Mouse (Mus musculus): Measurements from ENCODE around the gene Adar. TPM values are rescaled to one million over a fixed set of nuclear protein-coding genes. Genes with fewer than 3 reads are reported as not detected.

The Adar gene
- total RNA-seq, 2 experiments from 2014 or later: 102 to 106 TPM

GRCm38 (mm10) chr3:89730350-89731331, 15.8 kb downstream of the Adar start:
- peak; percentile 51 for DNase-seq
- intact Hi-C loops (cut with DNase I): no loop called here

- no peak for DNase-seq
- intact Hi-C loops (cut with DNase I): no loop called here
Observed at GRCm38 (mm10) chr3:89732091-89732490, 17.3 kb downstream of the Adar start.

DNA sequence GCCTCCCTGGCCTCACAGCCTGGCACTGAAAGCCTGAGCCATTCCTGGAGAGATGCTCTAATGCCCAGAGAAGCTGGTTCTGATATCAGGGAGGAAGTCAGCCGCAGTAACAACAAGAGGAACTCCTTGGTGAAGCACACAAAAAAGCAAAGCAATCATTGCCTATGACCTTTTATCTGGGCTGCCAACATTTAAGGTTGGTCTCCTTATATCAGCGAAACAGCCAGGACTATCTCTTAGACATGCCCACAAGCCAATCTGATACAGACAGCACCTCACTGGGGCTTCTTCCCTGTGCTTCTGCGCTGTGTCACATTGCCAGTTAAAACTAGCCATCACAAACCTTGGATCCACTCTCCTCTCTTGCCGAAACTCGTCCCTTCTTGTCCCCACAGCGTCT, 23.7 kb downstream of the Adar start:
- no peak for DNase-seq
- intact Hi-C loops (cut with DNase I): no loop called here

GRCm38 (mm10) chr3:89752307-89752706, 37.5 kb downstream of the Adar start:
- DNase-seq: no peak
- intact Hi-C loops (cut with DNase I): no loop called here

DNA sequence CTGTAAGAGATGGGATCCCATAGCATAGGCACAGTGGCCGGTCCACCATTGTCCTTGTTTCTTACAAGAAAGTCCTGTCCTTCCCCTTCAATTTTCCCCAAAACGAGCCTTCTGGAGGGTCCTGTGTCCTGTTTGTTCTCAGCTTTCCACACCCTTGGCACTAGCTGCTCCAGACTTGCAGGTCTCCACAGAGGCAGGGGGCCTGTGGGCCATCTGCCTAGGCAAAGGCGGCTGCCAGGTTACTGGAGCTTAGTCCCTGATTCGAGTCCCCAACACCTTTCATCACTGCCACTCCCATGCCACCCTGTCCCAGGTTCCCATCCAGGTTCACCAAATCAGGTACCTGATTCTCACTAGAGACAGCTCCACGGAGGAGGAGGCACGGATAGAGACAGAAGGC, 40.5 kb downstream of the Adar start:
- intact Hi-C loops (cut with DNase I): no loop called here
- no peak for DNase-seq

DNA sequence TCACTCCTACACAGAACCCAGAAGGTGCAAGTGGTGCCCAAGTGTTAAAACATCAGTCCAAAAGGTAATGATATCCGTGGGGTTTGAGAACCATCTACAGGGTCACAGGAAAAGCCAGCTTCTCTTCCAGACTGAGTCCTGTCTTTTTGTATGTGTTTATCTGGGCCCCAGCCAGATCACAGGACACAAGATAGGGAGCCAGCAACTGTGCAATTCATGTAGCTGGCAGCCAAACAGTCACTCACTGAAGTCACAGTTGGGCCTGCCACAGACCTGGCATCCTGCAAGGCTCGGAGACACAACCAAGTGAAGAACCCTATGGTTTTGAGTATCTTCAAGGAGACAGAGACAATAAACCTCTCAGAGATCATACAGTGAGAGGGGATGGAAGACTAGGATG, 43.0 kb downstream of the Adar start:
- DNase-seq: no peak
- intact Hi-C loops (cut with DNase I): no loop called here

- DNase-seq: peak; percentile 32
- intact Hi-C loops (cut with DNase I): no loop called here
Observed at GRCm38 (mm10) chr3:89759786-89760185, 45.0 kb downstream of the Adar start.

DNA sequence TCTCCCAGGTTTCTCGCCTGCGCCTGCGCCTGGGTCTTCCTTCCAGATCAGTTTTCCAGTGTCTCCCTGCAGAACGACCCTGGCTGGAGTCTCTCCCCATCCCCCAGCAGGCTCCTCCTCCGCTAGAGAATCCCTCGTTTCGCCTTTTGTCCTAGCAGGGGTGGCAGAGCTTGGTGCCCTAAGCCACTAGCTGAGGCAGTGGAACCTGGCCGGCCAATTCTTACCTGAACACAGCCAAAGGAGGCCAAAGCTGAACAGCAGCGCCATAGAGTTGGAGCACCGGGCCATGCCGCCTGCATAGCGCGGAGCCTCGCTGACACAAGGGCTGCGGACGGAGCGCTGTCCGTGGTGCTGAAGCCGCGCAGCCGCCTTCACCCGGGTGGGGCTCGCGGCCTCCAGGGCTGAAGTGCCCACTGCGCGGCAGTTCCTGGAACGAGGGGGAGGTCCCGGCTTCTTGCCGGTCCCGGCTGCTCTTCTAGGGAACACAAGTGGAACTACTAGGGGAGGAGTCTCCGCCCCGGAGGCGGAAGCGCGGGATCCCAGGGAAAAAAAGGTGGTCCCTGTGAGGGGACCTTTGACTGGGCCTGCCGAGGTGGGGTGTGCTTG, 49.4 kb downstream of the Adar start, which contains the start of gene Chrnb2:
TSS of gene Chrnb2 (minus strand) at position 514 of the 606 bp plus-strand sequence.
- peak; percentile 74 for DNase-seq
- intact Hi-C loops (cut with DNase I): no loop called here

- intact Hi-C loops (cut with DNase I): no loop called here
- DNase-seq: no peak
Observed at GRCm38 (mm10) chr3:89769584-89769983, 54.8 kb downstream of the Adar start.

- intact Hi-C loops (cut with DNase I): no loop called here
- no peak for DNase-seq
Observed at GRCm38 (mm10) chr3:89770425-89771002, 55.7 kb downstream of the Adar start.

DNA sequence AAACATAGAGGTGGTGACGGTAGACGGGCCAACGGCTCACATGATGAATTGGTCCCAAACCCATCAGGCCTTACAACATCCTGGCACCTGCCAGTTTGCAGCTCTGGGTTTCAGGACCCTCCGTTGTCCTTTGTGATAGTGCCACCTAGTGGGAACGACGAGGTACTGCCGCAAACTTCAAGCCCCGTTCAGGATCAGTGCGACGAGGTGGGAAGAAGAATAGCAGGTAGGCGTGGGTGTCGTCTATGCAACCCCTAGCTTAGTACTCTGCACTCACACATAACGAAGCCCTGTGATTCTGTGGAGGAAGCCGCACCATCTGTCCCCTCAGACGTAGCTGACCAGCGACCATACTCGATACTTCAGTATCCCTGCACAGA, 57.8 kb downstream of the Adar start:
- DNase-seq: peak; percentile 79
- intact Hi-C loops (cut with DNase I): no loop called here

GRCm38 (mm10) chr3:89772968-89773709, 58.3 kb downstream of the Adar start, which contains the start of gene Ube2q1:
Gene Ube2q1 (plus strand): TSS chr3:89773616.
- intact Hi-C loops (cut with DNase I): no loop called here
- peak; percentile 99 for DNase-seq

GRCm38 (mm10) chr3:89773740-89774211, 59.0 kb downstream of the Adar start:
- intact Hi-C loops (cut with DNase I): no loop called here
- peak; percentile 46 for DNase-seq

- DNase-seq: no peak
- intact Hi-C loops (cut with DNase I): no loop called here
Observed at GRCm38 (mm10) chr3:89774236-89774960, 59.6 kb downstream of the Adar start.

DNA sequence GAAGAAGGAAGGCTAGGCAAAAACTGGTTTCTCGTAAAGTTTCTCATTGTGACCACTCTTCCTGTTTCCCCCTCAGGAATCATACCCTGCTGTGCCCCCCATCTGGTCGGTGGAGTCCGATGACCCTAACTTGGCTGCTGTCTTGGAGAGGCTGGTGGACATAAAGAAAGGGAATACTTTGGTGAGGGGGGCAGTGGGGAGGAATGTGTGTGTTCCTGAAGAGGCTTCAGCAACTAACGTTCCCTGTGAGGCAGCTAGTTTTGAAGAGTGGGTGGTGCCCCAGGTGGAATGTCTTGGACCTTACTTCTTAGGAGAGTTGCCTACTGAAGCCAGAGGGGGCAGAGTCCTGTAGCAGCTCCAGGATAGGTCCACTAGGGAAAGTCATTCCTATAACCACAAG, 61.2 kb downstream of the Adar start:
- no peak for DNase-seq
- intact Hi-C loops (cut with DNase I): no loop called here

- intact Hi-C loops (cut with DNase I): no loop called here
- DNase-seq: no peak
Observed at GRCm38 (mm10) chr3:89780102-89780501, 65.3 kb downstream of the Adar start.

DNA sequence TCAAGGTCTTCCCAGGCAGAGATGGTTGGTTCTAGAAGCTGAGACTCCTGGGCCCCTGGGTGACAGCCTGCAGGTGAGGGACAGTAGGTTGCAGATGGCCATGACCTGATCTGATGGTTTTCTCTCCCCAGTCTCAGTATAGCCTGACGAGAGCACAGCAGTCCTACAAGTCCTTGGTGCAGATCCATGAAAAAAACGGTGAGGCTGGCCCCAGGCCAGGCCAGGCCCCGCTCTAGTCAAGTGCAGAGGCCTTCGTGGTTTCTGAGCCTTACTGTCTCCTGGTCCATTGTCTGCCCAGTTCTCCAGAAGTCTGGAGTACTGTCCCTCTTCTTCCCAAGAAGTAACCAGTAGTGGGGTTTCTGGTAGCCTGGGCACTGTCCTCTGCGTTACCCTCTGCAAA, 66.8 kb downstream of the Adar start:
- DNase-seq: no peak
- intact Hi-C loops (cut with DNase I): no loop called here

DNA sequence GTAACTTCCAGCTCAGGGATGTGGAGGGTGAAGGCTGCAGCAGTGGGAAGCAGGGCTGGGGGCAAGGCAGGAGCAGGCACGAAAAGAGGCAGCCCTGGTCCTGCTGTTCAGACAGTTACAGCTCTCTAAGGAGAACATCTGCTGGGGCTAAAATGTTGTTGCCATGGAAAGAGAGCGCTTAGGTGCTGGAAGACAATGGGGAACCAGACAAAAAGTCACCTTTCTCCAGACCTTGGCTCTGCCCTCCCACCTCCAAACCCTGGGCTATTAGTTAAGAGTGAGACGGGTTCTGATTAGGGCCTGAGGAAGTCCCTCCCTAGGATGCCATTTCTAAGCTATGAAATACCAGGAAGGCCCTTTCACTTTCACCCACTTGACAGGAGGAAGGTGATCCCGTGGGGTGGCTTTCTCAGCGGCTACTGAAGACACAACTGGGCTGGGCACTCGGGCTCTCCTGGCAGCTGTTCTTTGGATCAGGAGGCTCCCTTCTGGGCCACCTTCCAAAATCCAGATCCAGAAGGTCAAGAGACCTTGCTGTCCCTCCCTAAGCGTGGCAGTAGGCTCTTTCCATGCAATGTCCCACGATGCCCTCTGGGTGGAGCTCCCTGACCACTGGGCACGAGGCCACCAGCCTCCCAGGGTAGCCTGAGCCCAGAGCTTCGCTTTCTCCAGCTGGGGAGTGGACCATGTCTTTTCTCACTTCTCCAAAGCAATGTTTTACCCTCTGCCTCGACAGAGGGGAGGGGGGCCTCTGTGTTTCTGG, 70.3 kb downstream of the Adar start:
- intact Hi-C loops (cut with DNase I): loop anchor here (5.0 kb wide), 1 partner anchor 72 kb away; no protein-coding TSS in a partner anchor
- peak; percentile 82 for DNase-seq

- intact Hi-C loops (cut with DNase I): loop anchor here (5.0 kb wide), 1 partner anchor 71 kb away; no protein-coding TSS in a partner anchor
- no peak for DNase-seq
Observed at GRCm38 (mm10) chr3:89786275-89786674, 71.5 kb downstream of the Adar start.
